Mouse (Mus musculus) splenic B cell, adult 2 months (primary cell): ENCODE results near the gene Llcfc1.

Experiments used
- DNase-seq: peaks from one replicate; pipeline ENCODE4 v3.0.0-alpha.2; 2011; ENCODE audit warnings: low read depth, low spot score
- H3K27me3 ChIP-seq: 2 replicates; pipeline ENCODE4 v1.6.1; 2012; ENCODE audit warnings: mild to moderate bottlenecking, low read length, moderate library complexity, mixed read lengths; ENCODE audit not compliant: control insufficient read depth, poor library complexity, insufficient read depth, severe bottlenecking
- H3K36me3 ChIP-seq: 2 replicates; pipeline ENCODE4 v1.6.1; 2012; ENCODE audit warnings: mild to moderate bottlenecking, low read length, moderate library complexity, mixed read lengths; ENCODE audit not compliant: control insufficient read depth, poor library complexity, insufficient read depth, severe bottlenecking

Gene Llcfc1

GRCm38 (mm10) chr6:41684131-41684530, at the start of gene Llcfc1:
TSS of gene Llcfc1 (plus strand) at chr6:41684431.
- H3K36me3 ChIP-seq = no peaks in the 10 kb centered on the region
- DNase-seq = no peak
- no peaks in the 10 kb centered on the region for H3K27me3 ChIP-seq

- DNase-seq = no peak
- no peaks in the 10 kb centered on the region for H3K27me3 ChIP-seq
These were observed 49.0 kb upstream of the Llcfc1 start for GRCm38 (mm10) chr6:41635211-41635610.

GRCm38 (mm10) chr6:41636178-41636577, 48.1 kb upstream of the Llcfc1 start, which contains the start of gene Trpv6:
TSS of gene Trpv6 (minus strand) at chr6:41636405.
- no peaks in the 10 kb centered on the region for H3K36me3 ChIP-seq

More at GRCm38 (mm10) chr6:41635211-41635610, 49.0 kb upstream of the Llcfc1 start:
- H3K36me3 ChIP-seq = no peaks in the 10 kb centered on the region

GRCm38 (mm10) chr6:41637393-41637792, 46.8 kb upstream of the Llcfc1 start:
- H3K27me3 ChIP-seq = no peaks in the 10 kb centered on the region
- H3K36me3 ChIP-seq = no peaks in the 10 kb centered on the region
- no peak for DNase-seq

More at GRCm38 (mm10) chr6:41636178-41636577, 48.1 kb upstream of the Llcfc1 start, which contains the start of gene Trpv6:
- H3K27me3 ChIP-seq = no peaks in the 10 kb centered on the region
- no peak for DNase-seq

GRCm38 (mm10) chr6:41637927-41638506, 46.2 kb upstream of the Llcfc1 start:
- H3K27me3 ChIP-seq = no peaks in the 10 kb centered on the region
- DNase-seq = no peak

GRCm38 (mm10) chr6:41640449-41640848, 43.8 kb upstream of the Llcfc1 start:
- H3K27me3 ChIP-seq = no peaks in the 10 kb centered on the region
- no peak for DNase-seq
- H3K36me3 ChIP-seq = no peaks in the 10 kb centered on the region

More at GRCm38 (mm10) chr6:41637927-41638506, 46.2 kb upstream of the Llcfc1 start:
- no peaks in the 10 kb centered on the region for H3K36me3 ChIP-seq

GRCm38 (mm10) chr6:41641173-41641866, 42.9 kb upstream of the Llcfc1 start:
- DNase-seq = no peak
- H3K27me3 ChIP-seq = no peaks in the 10 kb centered on the region
- H3K36me3 ChIP-seq = no peaks in the 10 kb centered on the region

- DNase-seq = no peak
- H3K36me3 ChIP-seq = no peaks in the 10 kb centered on the region
These were observed 41.5 kb upstream of the Llcfc1 start for GRCm38 (mm10) chr6:41642765-41643164.

GRCm38 (mm10) chr6:41643227-41643626, 41.0 kb upstream of the Llcfc1 start:
- no peak for DNase-seq

More at GRCm38 (mm10) chr6:41642765-41643164, 41.5 kb upstream of the Llcfc1 start:
- no peaks in the 10 kb centered on the region for H3K27me3 ChIP-seq

GRCm38 (mm10) chr6:41646220-41646619, 38.0 kb upstream of the Llcfc1 start:
- Histone ChIP-seq H3K36me3 (no peaks in the 10 kb centered on the region), H3K27me3 (no peaks in the 10 kb centered on the region)
- DNase-seq = no peak

More at GRCm38 (mm10) chr6:41643227-41643626, 41.0 kb upstream of the Llcfc1 start:
- no peaks in the 10 kb centered on the region for H3K36me3 ChIP-seq
- no peaks in the 10 kb centered on the region for H3K27me3 ChIP-seq

GRCm38 (mm10) chr6:41646672-41647071, 37.6 kb upstream of the Llcfc1 start:
- H3K27me3 ChIP-seq = no peaks in the 10 kb centered on the region
- H3K36me3 ChIP-seq = no peaks in the 10 kb centered on the region
- no peak for DNase-seq

GRCm38 (mm10) chr6:41653173-41653572, 31.1 kb upstream of the Llcfc1 start:
- no peak for DNase-seq
- no peaks in the 10 kb centered on the region for H3K27me3 ChIP-seq
- H3K36me3 ChIP-seq = no peaks in the 10 kb centered on the region

GRCm38 (mm10) chr6:41654648-41655047, 29.6 kb upstream of the Llcfc1 start:
- no peak for DNase-seq
- Histone ChIP-seq H3K27me3 (no peaks in the 10 kb centered on the region), H3K36me3 (no peaks in the 10 kb centered on the region)

- no peaks in the 10 kb centered on the region for H3K36me3 ChIP-seq
- H3K27me3 ChIP-seq = no peaks in the 10 kb centered on the region
- DNase-seq = no peak
These were observed 25.7 kb upstream of the Llcfc1 start for GRCm38 (mm10) chr6:41658487-41658886.

GRCm38 (mm10) chr6:41662320-41662719, 21.9 kb upstream of the Llcfc1 start:
- no peak for DNase-seq
- Histone ChIP-seq H3K27me3 (no peaks in the 10 kb centered on the region), H3K36me3 (no peaks in the 10 kb centered on the region)
